Mouse (Mus musculus) liver, embryonic 11.5 days (tissue): Measurements from ENCODE around the gene Mymx. TPM values are rescaled to one million over a fixed set of nuclear protein-coding genes. Genes with fewer than 3 reads are reported as not detected.

Experiments
- ATAC-seq: fragments of 200-750 bp; cut with Nextera tagmentation; replicated peaks from 2 replicates; pipeline ENCODE4 v1.8.0; 2017; ENCODE audit warnings: moderate number of reproducible peaks, mild to moderate bottlenecking, moderate TSS enrichment, moderate library complexity; ENCODE audit not compliant: low FRiP score
- DNase-seq: peaks from one replicate; pipeline ENCODE4 v3.0.0-alpha.2; 2017; ENCODE audit warnings: low spot score
- H3K27ac ChIP-seq: fragments of 300-500 bp; sonication (generic); 2 replicates; pipeline ENCODE4 v1.5.1; 2014; ENCODE audit warnings: mild to moderate bottlenecking, low read depth, low read length, control low read depth
- H3K27me3 ChIP-seq: fragments of 300-500 bp; sonication (generic); replicated peaks from 2 replicates; pipeline ENCODE4 v1.6.1; 2014; ENCODE audit warnings: low read length, mixed read lengths; ENCODE audit not compliant: control insufficient read depth, insufficient read depth
- H3K36me3 ChIP-seq: fragments of 300-500 bp; sonication (generic); 2 replicates; pipeline ENCODE4 v1.6.1; 2014; ENCODE audit warnings: mild to moderate bottlenecking, low read length, moderate library complexity, mixed read lengths; ENCODE audit not compliant: control insufficient read depth, insufficient read depth
- H3K4me1 ChIP-seq: fragments of 300-500 bp; sonication (generic); replicated peaks from 2 replicates; pipeline ENCODE4 v1.6.1; 2014; ENCODE audit warnings: low read length, mixed read lengths; ENCODE audit not compliant: control insufficient read depth, insufficient read depth
- H3K4me2 ChIP-seq: fragments of 300-500 bp; sonication (generic); 2 replicates; pipeline ENCODE4 v1.6.1; 2014; ENCODE audit warnings: mild to moderate bottlenecking, control low read depth, moderate library complexity
- H3K4me3 ChIP-seq: fragments of 300-500 bp; sonication (generic); 2 replicates; pipeline ENCODE4 v1.5.1; 2014; ENCODE audit warnings: low read depth, low read length, control low read depth
- H3K9ac ChIP-seq: fragments of 300-500 bp; sonication (generic); 2 replicates; pipeline ENCODE4 v1.6.1; 2014; ENCODE audit warnings: low read depth, low read length, control low read depth
- H3K9me3 ChIP-seq: fragments of 300-500 bp; sonication (generic); 2 replicates; pipeline ENCODE4 v1.6.1; 2016; ENCODE audit warnings: low read length, inconsistent platforms, mixed read lengths; ENCODE audit not compliant: control insufficient read depth
- WGBS: fragments of 180-500 bp; shearing (Covaris S2); extraction: QIAGEN DNeasy Blood & Tissue Kit; methylation state at CpG from one replicate; pipeline ENCODE4 v1.1.7; 2014; 5-methylcytosine and 5-hydroxymethylcytosine counted together
- polyA plus RNA-seq: library from polyadenylated mRNA; unstranded; fragments of >200 nt; fragmentation: Nextera tagmentation; extraction: Ambion mirVana; gene quantifications from 2 replicates; pipeline ENCODE4 v1.2.1, GENCODE M21; 2014

Mymx gene
- polyA plus RNA-seq, 1 experiment from 2014 or later = 1.0 TPM

DNA sequence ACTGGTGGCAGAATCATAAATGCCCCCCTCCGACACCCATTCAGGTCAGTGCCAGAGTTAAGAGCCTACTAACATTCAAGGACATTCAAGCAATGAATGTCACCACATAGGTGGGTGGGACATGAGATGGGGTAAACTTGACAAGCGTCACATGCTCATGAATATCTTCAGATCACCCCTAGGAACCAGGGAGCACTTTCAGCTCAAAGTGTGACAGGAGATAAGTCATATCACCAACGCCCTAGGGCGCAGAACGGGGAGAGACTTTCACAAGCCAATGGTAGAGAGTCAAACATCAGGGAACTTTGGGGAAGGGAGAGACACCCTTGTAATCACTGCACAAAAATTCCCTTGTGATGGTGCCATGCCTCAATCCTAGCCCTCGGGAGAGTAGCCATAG is 19.7 kb downstream of the Mymx start:
- Histone ChIP-seq H3K4me2 (peak overlapping the region; percentile 11), H3K9me3 (no peaks in the 10 kb centered on the region), H3K27ac (peak overlapping the region; percentile 84), H3K36me3 (peaks cover 12% of the 10 kb centered on the region), H3K4me3 (no peak overlapping the region), H3K9ac (no peak overlapping the region; the same call in 1 of the 2 replicates), H3K4me1 (peaks cover 48% of the 10 kb centered on the region), H3K27me3 (no peaks in the 10 kb centered on the region)
- WGBS = 57% methylated on average over 6 of the region's 6 CpGs
- ATAC-seq (peak; percentile 66), DNase-seq (no peak)

DNA sequence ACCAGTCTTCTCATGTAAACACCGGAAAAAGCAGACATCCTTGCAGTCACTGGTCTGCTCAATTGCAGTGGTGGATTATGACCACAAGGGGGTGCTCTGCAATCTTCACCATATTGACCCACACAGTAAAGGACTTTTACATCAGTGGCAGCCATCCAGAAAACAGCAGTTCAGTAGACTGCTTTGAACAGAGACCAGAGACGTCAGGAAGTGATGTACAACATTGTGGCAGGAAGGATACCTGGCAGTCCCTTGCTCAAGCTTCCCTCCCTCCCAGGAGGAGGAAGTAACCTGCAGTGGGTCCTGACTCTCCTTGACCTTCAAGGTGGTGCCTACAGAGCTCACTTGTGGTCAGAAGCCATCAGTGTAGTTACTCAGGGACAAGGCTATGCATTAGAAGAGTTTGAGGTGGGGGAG is 20.3 kb downstream of the Mymx start:
- peak; percentile 42 for ATAC-seq
- no peak overlapping the region for H3K4me3 ChIP-seq
- WGBS = 14% methylated on average over 2 of the region's 2 CpGs
- peak overlapping the region; percentile 15 for H3K4me2 ChIP-seq
- H3K4me1 ChIP-seq = peaks cover 48% of the 10 kb centered on the region
- no peaks in the 10 kb centered on the region for H3K27me3 ChIP-seq
- peaks cover 6% of the 10 kb centered on the region for H3K36me3 ChIP-seq
- peak overlapping the region; percentile 84 for H3K27ac ChIP-seq
- peak overlapping the region; percentile 38 for H3K9ac ChIP-seq
- H3K9me3 ChIP-seq = no peaks in the 10 kb centered on the region
- no peak for DNase-seq

DNA sequence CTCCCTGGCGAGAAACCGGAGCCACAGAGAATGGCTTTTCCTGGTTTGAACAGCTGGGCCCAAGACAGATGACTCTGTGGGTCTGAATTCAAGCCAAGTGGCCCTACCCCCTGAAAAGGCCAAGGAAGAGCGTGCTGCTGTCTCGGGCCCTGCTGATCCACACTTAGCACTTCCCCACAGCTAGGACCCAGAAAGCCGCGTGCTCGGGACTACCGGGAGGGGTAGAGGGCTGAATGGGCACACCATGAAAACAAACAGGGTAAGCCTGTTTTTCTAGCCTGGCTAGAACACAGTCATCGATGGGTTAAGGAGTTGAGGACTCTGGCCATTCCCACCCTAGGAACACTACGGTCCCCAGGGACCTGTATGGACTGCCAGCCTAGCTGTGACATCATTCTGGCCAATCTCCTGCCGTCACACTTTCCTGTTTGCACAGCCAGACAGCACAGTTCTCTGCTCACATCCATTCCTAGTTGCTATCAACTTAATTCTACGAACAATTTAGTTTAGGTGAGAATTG is 20.9 kb downstream of the Mymx start:
- H3K9ac ChIP-seq = 0 out of 2 replicates have a peak overlapping the region, but pooled peaks have one; percentile 38
- H3K4me2 ChIP-seq = peak overlapping the region; percentile 15; the same call in 1 of the 2 replicates
- no peak overlapping the region for H3K4me3 ChIP-seq
- ATAC-seq = no peak
- WGBS = 45% methylated on average over 12 of the region's 12 CpGs
- H3K27ac ChIP-seq = no peak overlapping the region; the same call in 1 of the 2 replicates
- H3K27me3 ChIP-seq = no peaks in the 10 kb centered on the region
- peaks cover 45% of the 10 kb centered on the region for H3K4me1 ChIP-seq
- no peaks in the 10 kb centered on the region for H3K9me3 ChIP-seq
- H3K36me3 ChIP-seq = peaks cover under 1% of the 10 kb centered on the region
- DNase-seq = no peak

DNA sequence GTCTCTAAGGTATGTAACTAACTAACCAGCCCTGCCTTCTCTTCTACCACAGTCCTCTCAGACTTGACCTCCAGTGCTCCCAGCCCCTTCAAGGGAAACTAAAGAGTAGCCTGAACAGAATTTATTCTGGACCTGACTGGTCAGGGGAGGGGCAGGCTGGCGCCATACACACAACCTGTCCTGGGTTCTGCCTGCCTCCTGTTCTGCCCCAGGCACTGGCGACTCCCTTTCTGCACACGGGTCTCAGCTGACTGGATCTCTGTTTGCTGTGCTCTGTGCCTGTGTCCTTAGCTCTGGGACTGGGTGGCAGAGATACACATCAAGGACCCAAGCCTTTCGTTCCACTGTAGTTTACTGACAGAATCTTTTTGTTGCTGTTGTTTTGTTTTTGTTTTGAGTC is 22.3 kb downstream of the Mymx start:
- WGBS = 81% methylated on average over 4 of the region's 4 CpGs
- no peaks in the 10 kb centered on the region for H3K36me3 ChIP-seq
- no peak overlapping the region for H3K4me3 ChIP-seq
- no peak for ATAC-seq
- no peak overlapping the region for H3K27ac ChIP-seq
- no peaks in the 10 kb centered on the region for H3K9me3 ChIP-seq
- no peaks in the 10 kb centered on the region for H3K27me3 ChIP-seq
- DNase-seq = no peak
- H3K4me2 ChIP-seq = no peak overlapping the region
- peaks cover 40% of the 10 kb centered on the region for H3K4me1 ChIP-seq
- H3K9ac ChIP-seq = no peak overlapping the region

DNA sequence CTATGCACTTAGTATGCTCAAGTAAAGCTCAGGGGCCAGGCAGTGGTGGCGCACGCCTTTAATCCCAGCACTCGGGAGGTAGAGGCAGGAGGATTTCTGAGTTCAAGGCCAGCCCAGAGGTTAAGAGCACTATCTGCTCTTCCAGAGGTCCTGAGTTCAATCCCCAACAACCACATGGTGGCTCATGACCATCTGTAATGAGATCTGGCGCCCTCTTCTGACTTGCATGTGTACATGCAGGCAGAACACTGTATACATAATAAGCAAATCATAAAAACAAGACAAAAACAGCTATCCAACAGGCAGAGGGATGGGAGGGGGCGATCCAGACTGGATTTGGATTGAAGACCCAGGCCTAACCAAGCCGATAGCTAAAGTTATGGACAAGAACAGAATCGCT is 23.1 kb downstream of the Mymx start:
- WGBS = 62% methylated on average over 7 of the region's 7 CpGs
- ATAC-seq = no peak

DNA sequence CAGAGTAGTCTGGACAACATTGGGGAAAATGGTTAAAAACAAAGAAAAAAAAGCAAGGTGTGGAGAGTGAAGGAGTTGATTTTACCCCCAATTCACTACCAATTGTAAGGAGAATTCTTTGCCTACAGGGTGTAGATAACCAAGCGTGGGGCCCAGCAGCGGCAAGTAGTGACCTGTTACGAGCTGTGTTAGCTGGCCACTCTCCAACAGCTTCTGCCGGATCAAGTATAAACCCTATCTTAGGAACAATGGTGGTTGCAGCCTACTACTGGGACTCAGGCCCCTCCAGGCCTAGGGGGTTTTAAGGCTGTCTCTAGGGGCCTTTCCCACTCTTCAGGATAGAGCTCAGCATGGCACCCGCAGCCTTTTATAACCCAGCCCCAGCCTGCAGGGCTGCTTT is 23.7 kb downstream of the Mymx start:
- peaks cover 36% of the 10 kb centered on the region for H3K4me1 ChIP-seq
- H3K27ac ChIP-seq = peak overlapping the region; percentile 19; the same call in 1 of the 2 replicates
- H3K4me2 ChIP-seq = no peak overlapping the region
- H3K4me3 ChIP-seq = no peak overlapping the region
- no peaks in the 10 kb centered on the region for H3K9me3 ChIP-seq
- no peaks in the 10 kb centered on the region for H3K36me3 ChIP-seq
- no peak for ATAC-seq
- no peak for DNase-seq
- no peaks in the 10 kb centered on the region for H3K27me3 ChIP-seq
- WGBS = 65% methylated on average over 5 of the region's 5 CpGs
- H3K9ac ChIP-seq = peak overlapping the region; percentile 2; the same call in 1 of the 2 replicates

More for the DNA sequence above, 23.1 kb downstream of the Mymx start:
- H3K4me1 ChIP-seq = peaks cover 41% of the 10 kb centered on the region
- H3K27ac ChIP-seq = 0 out of 2 replicates have a peak overlapping the region, but pooled peaks have one; percentile 19
- H3K36me3 ChIP-seq = no peaks in the 10 kb centered on the region
- DNase-seq = no peak
- H3K9me3 ChIP-seq = no peaks in the 10 kb centered on the region
- H3K4me3 ChIP-seq = no peak overlapping the region
- no peaks in the 10 kb centered on the region for H3K27me3 ChIP-seq
- no peak overlapping the region for H3K4me2 ChIP-seq
- no peak overlapping the region for H3K9ac ChIP-seq

DNA sequence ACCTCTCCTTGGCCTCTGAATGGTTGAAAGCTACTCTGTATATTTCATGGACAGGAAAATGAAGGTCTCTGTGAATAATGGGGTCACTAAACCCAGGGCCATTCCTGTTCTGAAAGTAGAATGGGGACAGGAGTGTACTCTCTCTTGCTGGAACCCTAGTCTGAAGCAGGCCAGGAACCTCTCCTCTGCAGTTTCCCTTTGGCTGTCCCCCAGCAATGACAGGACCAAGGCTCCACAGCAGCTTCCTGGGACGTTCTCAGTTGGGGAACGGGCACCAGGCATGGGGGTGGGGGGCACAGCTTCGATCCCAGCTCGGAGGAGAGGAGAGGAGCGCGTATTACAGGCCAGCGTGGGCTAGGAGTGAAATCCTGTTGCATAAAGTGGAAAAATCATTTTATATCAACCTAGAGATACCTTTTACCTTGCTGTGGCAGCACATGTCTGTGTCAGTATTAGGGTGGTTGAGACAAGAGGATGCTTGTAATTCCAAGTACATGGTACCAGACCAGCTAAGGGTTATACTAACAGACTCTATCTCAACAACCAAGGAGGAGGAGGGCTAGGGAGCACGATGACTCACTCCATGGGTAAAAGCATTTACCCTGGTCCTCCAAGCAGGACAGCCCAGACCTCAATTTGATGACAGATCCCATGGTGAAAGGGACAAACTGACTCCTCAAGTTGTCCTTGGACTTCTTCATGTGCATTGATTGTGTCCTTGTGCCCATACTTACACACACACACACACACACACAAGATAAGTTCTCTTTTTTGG is 26.6 kb downstream of the Mymx start:
- H3K9me3 ChIP-seq = no peaks in the 10 kb centered on the region
- H3K27me3 ChIP-seq = no peaks in the 10 kb centered on the region
- DNase-seq (no peak), ATAC-seq (no peak)
- 87% methylated on average over 8 of the region's 8 CpGs for WGBS
- H3K9ac ChIP-seq = peak overlapping the region; percentile 100
- peaks cover 15% of the 10 kb centered on the region for H3K36me3 ChIP-seq
- H3K4me2 ChIP-seq = peak overlapping the region; percentile 98
- peak overlapping the region; percentile 99 for H3K27ac ChIP-seq
- peaks cover 34% of the 10 kb centered on the region for H3K4me1 ChIP-seq
- H3K4me3 ChIP-seq = peak overlapping the region; percentile 100; the same call in 1 of the 2 replicates

DNA sequence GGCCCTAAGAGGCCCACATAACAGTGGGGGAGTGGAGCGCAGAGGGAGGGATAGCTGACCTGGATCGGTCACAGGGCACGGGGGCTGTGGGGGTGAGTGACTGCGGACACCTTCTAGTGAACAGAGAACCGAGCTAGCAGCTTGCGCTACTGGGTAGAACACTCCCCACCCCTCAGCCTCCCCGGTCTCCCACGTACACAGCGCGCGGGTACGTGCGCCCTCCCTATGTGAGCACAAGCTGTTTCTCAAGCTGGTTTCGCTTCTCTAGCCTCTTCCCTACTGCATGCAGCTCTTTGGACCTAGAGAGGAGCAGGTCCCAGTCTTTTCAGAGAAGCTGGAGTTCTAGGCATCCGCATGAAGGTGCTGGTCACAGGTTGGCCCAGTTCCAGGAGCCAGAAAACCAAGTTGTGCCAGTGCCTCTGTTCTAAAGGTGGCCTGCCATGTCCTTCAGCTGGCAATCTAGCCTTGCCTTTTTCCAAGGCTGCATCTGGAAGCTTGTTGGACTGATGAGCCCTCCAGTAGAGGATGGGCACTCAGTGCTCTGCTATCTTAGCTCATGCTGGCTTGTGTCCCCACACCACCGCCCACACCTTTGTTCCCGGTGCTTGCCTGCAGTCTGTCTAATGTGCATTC is 27.7 kb downstream of the Mymx start:
- Histone ChIP-seq H3K4me1 (peaks cover 37% of the 10 kb centered on the region), H3K27ac (peak overlapping the region; percentile 99), H3K36me3 (peaks cover 26% of the 10 kb centered on the region), H3K9me3 (no peaks in the 10 kb centered on the region), H3K4me2 (peak overlapping the region; percentile 98), H3K27me3 (no peaks in the 10 kb centered on the region), H3K4me3 (peak overlapping the region; percentile 100), H3K9ac (peak overlapping the region; percentile 100)
- ATAC-seq (peak; percentile 41), DNase-seq (no peak)
- 3% methylated on average over 17 of the region's 17 CpGs for WGBS
